Mouse (Mus musculus): ENCODE measurements around the gene Pced1a. TPM values are rescaled to one million over a fixed set of nuclear protein-coding genes. Genes with fewer than 3 reads are reported as not detected.
A peak's percentile ranks its signal among the peaks of the same experiment; 100 is the strongest.
"Not testable (repeated sequence)": the region's sequence is repeated elsewhere in the genome, so short reads cannot be mapped to it uniquely, and the experiment has no call there.

Pced1a gene
- polyA plus RNA-seq, 1 experiment from 2014 or later = 3.8 TPM

GRCm38 (mm10) chr2:130373026-130373425 lies 51.5 kb downstream of the Pced1a start:
- not testable (repeated sequence) for H3K36me3 ChIP-seq (replicated peaks; ENCODE audit: insufficient read depth, low read length); H3K4me2 ChIP-seq (ENCODE audit: low read depth, low read length); H3K27me3 ChIP-seq (ENCODE audit: insufficient read depth, low read length); H3K9ac ChIP-seq (replicated peaks); DNase-seq; H3K27ac ChIP-seq (ENCODE audit: low read depth); ATAC-seq; H3K9me3 ChIP-seq (ENCODE audit: low read length); H3K4me3 ChIP-seq (ENCODE audit: low read depth, low read length); H3K4me1 ChIP-seq (ENCODE audit: insufficient read depth)
- 14% methylated on average over 1 of the region's 1 CpGs for WGBS (ENCODE audit: insufficient replicate concordance)
- TF ChIP-seq EP300 (IDR thresholded peaks at IDR 0.05; ENCODE audit: low read depth) = peak; percentile 57; the same call in 1 of the 2 replicates

GRCm38 (mm10) chr2:130367386-130367785 lies 57.1 kb downstream of the Pced1a start:
- 40% methylated on average over 4 of the region's 4 CpGs for WGBS (ENCODE audit: insufficient replicate concordance)
- TF ChIP-seq CTCF (IDR thresholded peaks at IDR 0.05; ENCODE audit: low read depth) = no peak
- TF ChIP-seq EP300 (IDR thresholded peaks at IDR 0.05; ENCODE audit: low read depth) = no peak
- peaks cover 30% of the 10 kb centered on the region for H3K27me3 ChIP-seq (ENCODE audit: insufficient read depth, low read length)

More at GRCm38 (mm10) chr2:130367386-130367785, 57.1 kb downstream of the Pced1a start:
- DNase-seq (no peak), ATAC-seq (no peak)
- Histone ChIP-seq H3K9ac (replicated peaks) (no peak overlapping the region), H3K4me1 (ENCODE audit: insufficient read depth) (0 out of 2 replicates have a peak, but pooled peaks cover 3% of the 10 kb centered on the region), H3K36me3 (replicated peaks; ENCODE audit: insufficient read depth, low read length) (no peaks in the 10 kb centered on the region), H3K9me3 (ENCODE audit: low read length) (no peaks in the 10 kb centered on the region), H3K4me2 (ENCODE audit: low read depth, low read length) (no peak overlapping the region), H3K27ac (ENCODE audit: low read depth) (no peak overlapping the region), H3K4me3 (ENCODE audit: low read depth, low read length) (no peak overlapping the region)

Other genes starting within 250 kb of the Pced1a start
- 185 and 200 TPM in 2 replicates for gene Snrpb, start 245.3 kb downstream of the Pced1a start, polyA plus RNA-seq (2015; fragmentation: Nextera tagmentation; extraction: Ambion mirVana)
- not detected in 2 replicates for gene Tmc2, start 229.5 kb downstream of the Pced1a start, polyA plus RNA-seq (2015; fragmentation: Nextera tagmentation; extraction: Ambion mirVana)
- gene Nop56, start 150.3 kb downstream of the Pced1a start, polyA plus RNA-seq (2015; fragmentation: Nextera tagmentation; extraction: Ambion mirVana) = 79.4 and 91.2 TPM in 2 replicates
- gene Idh3b, start 140.2 kb downstream of the Pced1a start, polyA plus RNA-seq (2015; fragmentation: Nextera tagmentation; extraction: Ambion mirVana) = 114 and 116 TPM in 2 replicates
- 0.08 and 0.11 TPM in 2 replicates for gene Ebf4, start 129.5 kb downstream of the Pced1a start, polyA plus RNA-seq (2015; fragmentation: Nextera tagmentation; extraction: Ambion mirVana)
- 1.4 and 1.7 TPM in 2 replicates for gene Cpxm1, start 27.1 kb downstream of the Pced1a start, polyA plus RNA-seq (2015; fragmentation: Nextera tagmentation; extraction: Ambion mirVana)
- not detected in 2 replicates for gene Gm28372, start 19.5 kb downstream of the Pced1a start, polyA plus RNA-seq (2015; fragmentation: Nextera tagmentation; extraction: Ambion mirVana)
- not detected in 2 replicates for gene 1700020A23Rik, start 19.4 kb downstream of the Pced1a start, polyA plus RNA-seq (2015; fragmentation: Nextera tagmentation; extraction: Ambion mirVana)
- not detected in 2 replicates for gene Tmem239, start 18.2 kb downstream of the Pced1a start, polyA plus RNA-seq (2015; fragmentation: Nextera tagmentation; extraction: Ambion mirVana)
- 19.4 and 22.8 TPM in 2 replicates for gene Vps16, start 362 bp downstream of the Pced1a start, polyA plus RNA-seq (2015; fragmentation: Nextera tagmentation; extraction: Ambion mirVana)
- 18.4 and 18.7 TPM in 2 replicates for gene Ptpra, start 25.6 kb upstream of the Pced1a start, polyA plus RNA-seq (2015; fragmentation: Nextera tagmentation; extraction: Ambion mirVana)
- 38.8 and 39.8 TPM in 2 replicates for gene Mrps26, start 139.0 kb upstream of the Pced1a start, polyA plus RNA-seq (2015; fragmentation: Nextera tagmentation; extraction: Ambion mirVana)
- not detected in 2 replicates for gene Oxt, start 151.5 kb upstream of the Pced1a start, polyA plus RNA-seq (2015; fragmentation: Nextera tagmentation; extraction: Ambion mirVana)
- not detected in 2 replicates for gene Avp, start 157.9 kb upstream of the Pced1a start, polyA plus RNA-seq (2015; fragmentation: Nextera tagmentation; extraction: Ambion mirVana)
- 5.9 and 7.2 TPM in 2 replicates for gene Fastkd5, start 205.3 kb upstream of the Pced1a start, polyA plus RNA-seq (2015; fragmentation: Nextera tagmentation; extraction: Ambion mirVana)
- 2.6 TPM in 2 replicates for gene Ubox5, start 205.3 kb upstream of the Pced1a start, polyA plus RNA-seq (2015; fragmentation: Nextera tagmentation; extraction: Ambion mirVana)
- gene Lzts3, start 218.1 kb upstream of the Pced1a start, polyA plus RNA-seq (2015; fragmentation: Nextera tagmentation; extraction: Ambion mirVana) = 1.2 TPM in 2 replicates
- gene Ddrgk1, start 240.0 kb upstream of the Pced1a start, polyA plus RNA-seq (2015; fragmentation: Nextera tagmentation; extraction: Ambion mirVana) = 71.4 and 71.8 TPM in 2 replicates
- gene Itpa, start 242.9 kb upstream of the Pced1a start, polyA plus RNA-seq (2015; fragmentation: Nextera tagmentation; extraction: Ambion mirVana) = 30.4 and 31.2 TPM in 2 replicates

Measured in liver, postnatal 0 days (tissue).